Mouse (Mus musculus) intestine, postnatal 0 days (tissue): ENCODE results near the gene Ap2a1. TPM values are rescaled to one million over a fixed set of nuclear protein-coding genes. Genes with fewer than 3 reads are reported as not detected.

Experiments
- ATAC-seq: fragments of 200-750 bp; cut with Nextera tagmentation; 2 replicates; pipeline ENCODE4 v1.8.0; 2017; ENCODE audit warnings: mild to moderate bottlenecking, moderate TSS enrichment, moderate library complexity
- H3K27ac ChIP-seq: fragments of 300-500 bp; sonication (generic); 2 replicates; pipeline ENCODE4 v1.5.1; 2014; ENCODE audit warnings: mild to moderate bottlenecking, low read depth, low read length, moderate library complexity
- H3K27me3 ChIP-seq: fragments of 300-500 bp; sonication (generic); replicated peaks from 2 replicates; pipeline ENCODE4 v1.6.1; 2014; ENCODE audit warnings: low read length, mixed read lengths; ENCODE audit not compliant: control insufficient read depth, insufficient read depth
- H3K36me3 ChIP-seq: fragments of 300-500 bp; sonication (generic); 2 replicates; pipeline ENCODE4 v1.6.1; 2014; ENCODE audit warnings: mild to moderate bottlenecking, moderate library complexity; ENCODE audit not compliant: control insufficient read depth, insufficient read depth
- H3K4me1 ChIP-seq: fragments of 300-500 bp; sonication (generic); replicated peaks from 2 replicates; pipeline ENCODE4 v1.6.1; 2014; ENCODE audit warnings: antibody characterized with exemption, low read length, mixed read lengths; ENCODE audit not compliant: control insufficient read depth, insufficient read depth
- H3K4me2 ChIP-seq: fragments of 300-500 bp; sonication (generic); replicated peaks from 2 replicates; pipeline ENCODE4 v1.6.1; 2014; ENCODE audit warnings: low read depth, mild to moderate bottlenecking, moderate library complexity
- H3K4me3 ChIP-seq: fragments of 300-500 bp; sonication (generic); 2 replicates; pipeline ENCODE4 v1.5.1; 2014; ENCODE audit warnings: low read depth, low read length
- H3K9ac ChIP-seq: fragments of 300-500 bp; sonication (generic); 2 replicates; pipeline ENCODE4 v1.6.1; 2014; ENCODE audit warnings: mild to moderate bottlenecking, low read depth, low read length
- H3K9me3 ChIP-seq: fragments of 300-500 bp; sonication (generic); 2 replicates; pipeline ENCODE4 v1.6.1; 2016; ENCODE audit warnings: mixed run types; ENCODE audit not compliant: control insufficient read depth
- CTCF ChIP-seq: sonication (generic); IDR thresholded peaks from 2 replicates; pipeline ENCODE4 v1.5.1; 2016; ENCODE audit warnings: low read depth, mild to moderate bottlenecking, control low read depth, antibody characterized with exemption, moderate library complexity
- WGBS: fragments of 180-500 bp; shearing (Covaris S2); extraction: QIAGEN DNeasy Blood & Tissue Kit; methylation state at CpG from one replicate; pipeline ENCODE4 v1.1.7; 2014; 5-methylcytosine and 5-hydroxymethylcytosine counted together
- polyA plus RNA-seq: library from polyadenylated mRNA; unstranded; fragments of >200 nt; fragmentation: Nextera tagmentation; extraction: Ambion mirVana; gene quantifications from 2 replicates; pipeline ENCODE4 v1.2.1, GENCODE M21; 2015

Gene Ap2a1
- polyA plus RNA-seq, 1 experiment from 2014 or later, result 44.1 TPM

- Histone ChIP-seq H3K27me3 (no peaks in the 10 kb centered on the region), H3K27ac (0 out of 2 replicates have a peak overlapping the region, but pooled peaks have one; percentile 7), H3K9me3 (no peaks in the 10 kb centered on the region), H3K9ac (no peak overlapping the region), H3K4me1 (peaks cover 20% of the 10 kb centered on the region), H3K36me3 (peaks cover 47% of the 10 kb centered on the region), H3K4me3 (no peak overlapping the region), H3K4me2 (no peak overlapping the region)
- 72% methylated on average over 8 of the region's 8 CpGs for WGBS
- no peak for ATAC-seq
- no peak for TF ChIP-seq CTCF
Measured at GRCm38 (mm10) chr7:44862434-44862833, 66.9 kb downstream of the Ap2a1 start.

GRCm38 (mm10) chr7:44861429-44861816, 67.9 kb downstream of the Ap2a1 start:
- no peak overlapping the region for H3K27ac ChIP-seq
- peaks cover 11% of the 10 kb centered on the region; the same call in 1 of the 2 replicates for H3K4me1 ChIP-seq
- H3K9me3 ChIP-seq, result no peaks in the 10 kb centered on the region
- H3K4me3 ChIP-seq, result no peak overlapping the region
- whole genome bisulfite sequencing, result 78% methylated on average over 14 of the region's 14 CpGs
- no peaks in the 10 kb centered on the region for H3K27me3 ChIP-seq
- TF ChIP-seq CTCF, result no peak
- no peak for ATAC-seq
- peaks cover 47% of the 10 kb centered on the region for H3K36me3 ChIP-seq
- H3K4me2 ChIP-seq, result no peak overlapping the region
- H3K9ac ChIP-seq, result no peak overlapping the region

DNA sequence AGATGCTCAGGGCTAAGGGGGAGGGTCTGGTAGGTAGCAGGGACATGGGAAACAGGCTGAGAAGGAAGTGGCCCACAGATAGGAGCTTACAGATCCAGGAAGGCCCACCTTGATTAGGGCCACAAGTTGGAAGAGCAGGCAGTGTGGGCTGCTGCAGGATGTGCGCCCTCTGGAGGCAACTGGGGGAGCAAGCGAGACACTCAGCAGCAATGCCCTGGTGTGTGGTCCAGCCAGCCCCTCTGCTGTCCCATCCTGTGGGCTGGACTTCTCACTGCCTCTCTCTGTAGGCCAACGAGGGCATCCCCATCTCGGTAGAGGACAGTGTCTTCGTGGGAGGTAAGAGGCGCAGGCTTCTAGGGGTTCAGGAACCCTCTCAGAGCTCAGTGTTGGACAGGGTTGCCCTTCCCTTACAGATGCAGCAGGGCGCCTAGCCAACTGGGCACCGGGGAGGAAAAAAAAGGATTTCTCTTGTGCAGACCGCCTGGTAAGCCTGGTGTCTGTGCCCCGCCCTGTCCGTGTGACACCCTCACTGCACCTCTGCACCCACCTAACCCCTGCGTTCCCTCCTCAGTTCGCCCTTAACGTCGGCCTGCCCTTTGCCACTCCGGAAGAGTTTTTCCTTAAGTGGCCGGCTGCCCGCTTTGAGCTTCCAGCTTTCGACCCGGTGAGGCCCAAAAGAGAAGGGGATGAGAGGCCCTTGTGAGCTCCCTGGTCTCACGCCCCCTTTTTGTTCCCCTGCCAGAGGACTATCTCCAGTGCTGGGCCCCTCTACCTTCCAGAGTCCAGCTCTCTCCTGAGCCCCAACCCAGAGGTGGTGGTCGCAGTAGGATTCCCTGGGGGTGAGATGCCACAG, 68.5 kb downstream of the Ap2a1 start:
- Histone ChIP-seq H3K4me1 (peaks cover 5% of the 10 kb centered on the region; the same call in 1 of the 2 replicates), H3K9me3 (no peaks in the 10 kb centered on the region), H3K4me2 (peak overlapping the region; percentile 9; the same call in 1 of the 2 replicates), H3K9ac (no peak overlapping the region), H3K27ac (no peak overlapping the region), H3K4me3 (no peak overlapping the region), H3K27me3 (no peaks in the 10 kb centered on the region), H3K36me3 (peaks cover 44% of the 10 kb centered on the region)
- 0 out of 2 replicates have a peak, but pooled peaks have one; percentile 11 for ATAC-seq
- peak; percentile 95 for TF ChIP-seq CTCF
- WGBS, result 55% methylated on average over 22 of the region's 22 CpGs

DNA sequence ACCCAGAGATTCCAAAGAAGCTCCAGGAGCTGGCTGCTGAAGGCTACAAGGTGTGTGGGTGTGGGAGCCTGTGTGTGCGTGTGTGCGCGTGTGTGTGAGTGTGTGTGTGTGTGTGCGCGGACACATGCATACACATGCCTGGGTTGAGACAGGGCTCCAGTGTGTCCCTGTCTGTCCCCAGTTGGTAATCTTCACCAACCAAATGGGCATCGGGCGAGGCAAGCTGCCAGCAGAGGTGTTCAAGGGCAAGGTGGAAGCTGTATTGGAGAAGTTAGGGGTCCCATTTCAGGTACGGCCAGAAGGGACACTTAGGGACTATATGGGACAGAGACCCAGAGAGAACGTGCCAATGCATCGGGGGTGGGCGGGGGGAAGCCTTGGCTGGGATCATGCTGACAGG, 69.4 kb downstream of the Ap2a1 start:
- H3K27ac ChIP-seq, result no peak overlapping the region
- H3K4me1 ChIP-seq, result peaks cover 4% of the 10 kb centered on the region; the same call in 1 of the 2 replicates
- ATAC-seq, result no peak
- no peak overlapping the region for H3K4me2 ChIP-seq
- no peak overlapping the region for H3K9ac ChIP-seq
- TF ChIP-seq CTCF, result no peak
- no peaks in the 10 kb centered on the region for H3K9me3 ChIP-seq
- H3K36me3 ChIP-seq, result peaks cover 43% of the 10 kb centered on the region
- WGBS, result 91% methylated on average over 11 of the region's 11 CpGs
- H3K4me3 ChIP-seq, result no peak overlapping the region
- H3K27me3 ChIP-seq, result no peaks in the 10 kb centered on the region

GRCm38 (mm10) chr7:44857905-44858304, 71.4 kb downstream of the Ap2a1 start:
- ATAC-seq, result no peak
- peak overlapping the region; percentile 76 for H3K9ac ChIP-seq
- H3K4me3 ChIP-seq, result peak overlapping the region; percentile 77
- H3K27ac ChIP-seq, result peak overlapping the region; percentile 84; the same call in 1 of the 2 replicates
- peaks cover 4% of the 10 kb centered on the region for H3K4me1 ChIP-seq
- no peak for TF ChIP-seq CTCF
- H3K36me3 ChIP-seq, result peaks cover 23% of the 10 kb centered on the region
- 28% methylated on average over 8 of the region's 8 CpGs for WGBS
- H3K9me3 ChIP-seq, result no peaks in the 10 kb centered on the region
- peak overlapping the region; percentile 98 for H3K4me2 ChIP-seq
- no peaks in the 10 kb centered on the region for H3K27me3 ChIP-seq

GRCm38 (mm10) chr7:44857042-44857552, 72.2 kb downstream of the Ap2a1 start, which contains the start of gene Pnkp:
Gene Pnkp, plus strand, starts transcription at chr7:44857139.
- peak; percentile 18 for ATAC-seq
- Histone ChIP-seq H3K27me3 (no peaks in the 10 kb centered on the region), H3K27ac (peak within 1 kb of the TSS; percentile 84), H3K4me3 (peak within 1 kb of the TSS; percentile 77), H3K4me2 (peak within 1 kb of the TSS; percentile 98), H3K9me3 (no peaks in the 10 kb centered on the region), H3K4me1 (peaks cover 4% of the 10 kb centered on the region), H3K9ac (peak within 1 kb of the TSS; percentile 76), H3K36me3 (peaks cover 21% of the 10 kb centered on the region)
- 0 out of 2 replicates have a peak, but pooled peaks have one; percentile 6 for TF ChIP-seq CTCF
- under 1% methylated on average over 32 of the region's 32 CpGs for WGBS
